Mouse (Mus musculus): ENCODE data around the gene Secisbp2. TPM values are rescaled to one million over a fixed set of nuclear protein-coding genes. Genes with fewer than 3 reads are reported as not detected.

Secisbp2 gene
- total RNA-seq (2021) = 10 to 100 TPM; 18.7 to 19.1 TPM
- long read RNA-seq, experiment 1, transcript Secisbp2-201 (17 exons, 3,328 nt) = major isoform, 27 of 36 reads
- long read RNA-seq, experiment 1, partial matches to known transcripts = 1 of 36 reads
- long read RNA-seq, experiment 1, other reads (novel, unspliced or antisense) = 8 of 36 reads
- long read RNA-seq, experiment 2, transcript Secisbp2-201 (17 exons, 3,328 nt) = major isoform, 14 of 26 reads
- long read RNA-seq, experiment 2, partial matches to known transcripts = 2 of 26 reads
- long read RNA-seq, experiment 2, other reads (novel, unspliced or antisense) = 10 of 26 reads

DNA sequence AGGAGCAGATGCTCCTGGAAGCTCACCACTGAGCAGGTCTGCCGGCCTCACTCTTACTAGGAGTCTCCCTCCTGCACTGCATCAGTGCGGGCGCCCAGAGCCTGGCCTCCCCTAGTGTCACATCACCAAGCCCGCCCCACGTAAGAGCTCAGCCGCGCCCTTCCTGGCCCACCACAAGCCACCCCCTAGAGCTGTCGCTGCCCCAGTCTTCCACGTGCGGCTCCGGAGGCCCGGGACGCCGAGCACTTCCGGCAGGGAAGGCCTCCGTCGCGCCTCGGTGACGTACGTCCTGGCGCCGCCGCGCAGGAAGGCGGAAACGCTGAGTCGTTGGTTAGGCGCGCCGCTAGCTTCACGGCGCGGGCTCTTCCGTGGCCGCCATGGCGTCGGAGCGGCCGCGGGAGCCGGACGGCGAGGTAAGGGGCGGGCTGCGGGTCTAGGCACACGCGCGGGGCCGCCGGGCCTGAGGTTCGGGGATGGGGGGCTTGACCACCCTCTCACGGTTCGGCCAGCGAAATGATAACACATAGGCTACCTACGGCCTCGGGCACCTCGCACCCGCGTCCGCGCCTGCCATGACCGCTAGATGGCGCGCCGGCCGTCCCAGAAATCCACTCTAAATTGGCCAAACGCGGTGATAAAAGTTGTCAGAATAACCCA is at the start of gene Secisbp2:
TSS of gene Secisbp2 (plus strand) at position 290 of the 657 bp plus-strand sequence.
- H3K27ac ChIP-seq = peak within 1 kb of the TSS; percentile 92
- TF ChIP-seq CTCF (IDR thresholded peaks at IDR 0.05) = peak; percentile 99
- DNase-seq (ENCODE audit: extremely low spot score in 1 of 2, low spot score in 2 of 2) = peak; percentile 97
- H3K4me3 ChIP-seq = peak within 1 kb of the TSS; percentile 98
- intact Hi-C loops (cut with DNase I) = loop anchor here (5.0 kb wide), 2 partner anchors 141 to 166 kb away; partner anchors contain the start of gene Sema4d

DNA sequence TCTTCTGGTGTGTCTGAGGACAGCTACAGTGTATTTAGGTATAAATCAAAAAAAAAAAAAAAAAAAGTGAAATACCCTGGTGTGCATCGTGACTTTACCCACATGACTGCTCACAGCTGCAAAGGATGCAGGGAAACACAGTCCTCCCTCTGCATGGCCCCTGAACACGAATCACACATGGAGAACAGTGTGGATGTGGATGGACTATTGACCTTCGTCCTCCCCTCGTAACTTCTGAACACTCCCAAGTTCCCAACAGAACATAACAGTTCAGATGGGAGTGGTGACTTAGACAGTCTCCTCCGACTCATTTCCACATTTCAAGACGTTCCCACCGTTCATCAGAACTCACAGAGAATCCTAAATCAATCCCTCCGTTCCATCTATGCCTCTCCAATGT is 48.7 kb upstream of the Secisbp2 start:
- Histone ChIP-seq H3K27ac (peak overlapping the region; percentile 74), H3K4me3 (peak overlapping the region; percentile 41)
- DNase-seq (ENCODE audit: extremely low spot score in 1 of 2, low spot score in 2 of 2) = no peak
- TF ChIP-seq CTCF (IDR thresholded peaks at IDR 0.05) = no peak; the same call in 1 of the 2 replicates
- intact Hi-C loops (cut with DNase I) = loop anchor here (1.0 kb wide), 1 partner anchor 37 kb away; no protein-coding TSS in a partner anchor

DNA sequence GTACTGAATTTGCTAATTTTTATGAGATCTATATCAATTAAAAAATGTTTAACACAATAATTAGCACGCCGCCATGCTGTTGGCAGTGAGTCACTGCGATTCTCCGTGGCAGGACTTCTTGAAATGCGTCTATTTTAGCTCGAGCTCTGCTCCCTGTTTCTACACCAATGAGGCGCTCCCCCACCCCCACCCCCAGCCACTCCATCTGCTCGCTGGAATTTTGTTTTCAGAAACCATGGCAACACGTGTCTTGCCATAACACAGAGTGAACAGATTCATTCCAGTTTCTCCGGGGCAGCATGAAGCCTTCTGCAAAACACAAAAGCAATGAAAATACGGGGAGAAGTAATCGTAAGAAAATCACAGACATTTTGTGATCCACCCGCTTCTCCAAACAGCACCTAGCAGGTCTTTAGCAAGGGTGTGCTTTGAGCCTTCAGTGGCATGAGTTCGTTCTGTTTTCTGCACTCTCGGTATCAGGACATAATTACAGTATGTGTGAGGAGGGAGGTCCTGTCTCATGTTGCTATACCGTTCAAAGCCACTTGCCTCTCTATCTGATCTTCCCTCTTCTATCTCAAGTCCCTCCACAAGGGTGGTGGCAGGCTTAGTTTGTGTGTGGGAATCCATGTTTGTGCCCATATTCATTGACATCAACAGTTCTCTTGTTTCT is 48.1 kb upstream of the Secisbp2 start:
- peak; percentile 45 to 54 for DNase-seq (ENCODE audit: extremely low spot score in 1 of 2, low spot score in 2 of 2)
- Histone ChIP-seq H3K4me3 (peak overlapping the region; percentile 41), H3K27ac (peak overlapping the region; percentile 79)
- intact Hi-C loops (cut with DNase I) = loop anchor here (1.0 kb wide), 1 partner anchor 38 kb away; no protein-coding TSS in a partner anchor
- TF ChIP-seq CTCF (IDR thresholded peaks at IDR 0.05) = no peak

DNA sequence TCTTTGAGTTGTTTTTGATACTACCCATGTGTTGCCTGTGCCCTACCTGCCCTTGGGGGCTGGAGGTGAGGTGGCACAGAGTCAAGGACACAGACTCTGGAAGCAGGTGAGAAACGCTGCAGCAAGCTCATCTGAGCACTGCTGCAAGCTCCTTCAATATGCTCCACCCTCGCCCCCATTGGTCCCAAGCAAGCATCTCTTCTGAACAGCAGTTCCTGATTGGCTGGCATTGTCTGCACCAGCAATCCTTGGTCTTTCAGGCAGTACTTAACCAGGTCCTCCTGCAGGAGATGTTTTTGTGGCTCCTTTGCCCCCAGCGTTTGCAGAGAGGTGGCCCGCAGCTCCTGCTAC is 47.6 kb upstream of the Secisbp2 start:
- no peak for TF ChIP-seq CTCF (IDR thresholded peaks at IDR 0.05)
- peak overlapping the region; percentile 79 for H3K27ac ChIP-seq
- peak; percentile 45 to 51 for DNase-seq (ENCODE audit: extremely low spot score in 1 of 2, low spot score in 2 of 2)
- intact Hi-C loops (cut with DNase I) = loop anchor here (1.0 kb wide), 1 partner anchor 39 kb away; no protein-coding TSS in a partner anchor
- peak overlapping the region; percentile 41 for H3K4me3 ChIP-seq

DNA sequence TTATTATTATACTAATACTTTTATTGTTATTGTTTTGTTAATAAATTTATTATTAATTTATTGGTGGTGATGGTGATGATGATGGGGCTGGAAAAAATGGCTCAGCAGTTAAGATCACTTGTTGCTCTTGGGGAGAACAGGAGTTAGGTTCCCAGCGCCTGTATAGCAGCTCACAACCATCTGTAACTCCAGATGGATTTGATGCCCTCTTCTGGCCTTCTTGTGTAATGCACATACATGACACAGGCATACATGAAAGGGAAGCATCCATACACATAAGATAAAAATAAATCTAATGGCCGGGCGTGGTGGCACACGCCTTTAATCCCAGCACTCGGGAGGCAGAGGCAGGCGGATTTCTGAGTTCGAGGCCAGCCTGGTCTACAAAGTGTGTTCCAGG is 42.3 kb upstream of the Secisbp2 start:
- peak; percentile 28 for TF ChIP-seq CTCF (IDR thresholded peaks at IDR 0.05)
- intact Hi-C loops (cut with DNase I) = no loop called here
- Histone ChIP-seq H3K27ac (no peak overlapping the region), H3K4me3 (no peak overlapping the region)
- no peak for DNase-seq (ENCODE audit: extremely low spot score in 1 of 2, low spot score in 2 of 2)

DNA sequence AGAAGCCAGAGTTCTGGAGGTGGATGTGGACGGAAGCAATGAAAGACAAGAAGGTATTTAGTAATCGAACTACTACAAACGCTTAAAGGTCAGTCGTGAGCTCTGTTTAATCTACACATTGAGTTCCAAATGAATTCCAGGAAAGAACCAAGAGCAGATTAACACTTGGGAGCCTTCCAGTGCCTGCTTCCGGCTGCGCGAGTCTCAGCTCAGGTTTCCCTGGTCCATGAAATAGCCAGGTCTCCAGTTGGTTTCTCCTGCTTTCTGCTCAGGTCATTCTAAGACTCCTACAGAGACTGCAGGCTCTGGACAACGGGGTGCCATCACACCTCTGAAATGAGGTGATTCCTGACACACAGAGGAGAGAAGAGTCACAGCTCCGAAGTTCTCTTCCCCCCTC is 40.4 kb upstream of the Secisbp2 start:
- no peak overlapping the region for H3K27ac ChIP-seq
- no peak for DNase-seq (ENCODE audit: extremely low spot score in 1 of 2, low spot score in 2 of 2)

DNA sequence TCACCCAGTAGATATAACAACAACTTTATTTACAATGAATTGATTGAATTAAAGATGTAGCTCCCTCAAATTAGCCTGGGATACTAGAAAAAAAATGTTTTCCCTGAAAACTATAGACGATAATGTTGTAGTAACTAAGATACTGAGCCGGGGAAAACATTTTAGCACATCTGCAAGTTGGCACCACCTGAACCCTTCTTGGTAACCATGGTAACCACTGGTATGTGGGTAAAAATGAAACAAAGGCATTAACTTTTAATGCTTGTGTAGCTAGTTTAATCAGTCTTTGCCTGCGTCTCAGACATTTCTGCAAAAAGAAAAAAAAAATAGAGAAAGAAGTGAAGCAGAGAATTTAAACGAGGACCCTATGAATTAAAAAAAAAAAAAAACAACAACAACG is 40.0 kb upstream of the Secisbp2 start:
- no peak overlapping the region for H3K27ac ChIP-seq
- intact Hi-C loops (cut with DNase I) = loop anchor here (10.0 kb wide), 1 partner anchor 417 kb away; no protein-coding TSS in a partner anchor
- no peak overlapping the region for H3K4me3 ChIP-seq
- TF ChIP-seq CTCF (IDR thresholded peaks at IDR 0.05) = no peak
- no peak for DNase-seq (ENCODE audit: extremely low spot score in 1 of 2, low spot score in 2 of 2)

More for the DNA sequence above, 40.4 kb upstream of the Secisbp2 start:
- intact Hi-C loops (cut with DNase I) = loop anchor here (10.0 kb wide), 1 partner anchor 416 kb away; no protein-coding TSS in a partner anchor
- H3K4me3 ChIP-seq = no peak overlapping the region
- no peak for TF ChIP-seq CTCF (IDR thresholded peaks at IDR 0.05)

DNA sequence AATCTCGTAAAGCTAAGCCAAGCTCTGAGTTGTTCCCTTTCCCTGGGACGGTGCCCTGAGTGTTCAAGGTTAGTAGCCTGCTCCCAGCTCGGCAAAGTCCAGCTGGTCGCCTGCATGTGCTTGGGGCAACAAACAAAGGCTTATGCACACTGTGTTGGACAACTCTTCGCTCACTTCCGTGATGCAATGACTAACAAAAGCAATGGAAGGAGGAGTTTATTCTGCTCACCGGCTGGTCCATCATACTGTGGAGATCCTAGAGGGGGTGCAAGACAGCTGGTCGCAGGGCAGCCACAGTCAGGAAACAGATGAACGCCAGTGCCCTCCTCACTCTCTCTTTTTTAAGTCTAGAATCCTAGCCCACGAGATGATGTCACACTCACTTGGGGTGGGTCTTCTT is 35.7 kb upstream of the Secisbp2 start:
- TF ChIP-seq CTCF (IDR thresholded peaks at IDR 0.05) = no peak
- Histone ChIP-seq H3K4me3 (no peak overlapping the region), H3K27ac (no peak overlapping the region; the same call in 1 of the 2 replicates)
- intact Hi-C loops (cut with DNase I) = loop anchor here (2.0 to 10.0 kb wide), 5 partner anchors 47 to 669 kb away; partner anchors contain the start of gene Shc3
- no peak for DNase-seq (ENCODE audit: extremely low spot score in 1 of 2, low spot score in 2 of 2)

DNA sequence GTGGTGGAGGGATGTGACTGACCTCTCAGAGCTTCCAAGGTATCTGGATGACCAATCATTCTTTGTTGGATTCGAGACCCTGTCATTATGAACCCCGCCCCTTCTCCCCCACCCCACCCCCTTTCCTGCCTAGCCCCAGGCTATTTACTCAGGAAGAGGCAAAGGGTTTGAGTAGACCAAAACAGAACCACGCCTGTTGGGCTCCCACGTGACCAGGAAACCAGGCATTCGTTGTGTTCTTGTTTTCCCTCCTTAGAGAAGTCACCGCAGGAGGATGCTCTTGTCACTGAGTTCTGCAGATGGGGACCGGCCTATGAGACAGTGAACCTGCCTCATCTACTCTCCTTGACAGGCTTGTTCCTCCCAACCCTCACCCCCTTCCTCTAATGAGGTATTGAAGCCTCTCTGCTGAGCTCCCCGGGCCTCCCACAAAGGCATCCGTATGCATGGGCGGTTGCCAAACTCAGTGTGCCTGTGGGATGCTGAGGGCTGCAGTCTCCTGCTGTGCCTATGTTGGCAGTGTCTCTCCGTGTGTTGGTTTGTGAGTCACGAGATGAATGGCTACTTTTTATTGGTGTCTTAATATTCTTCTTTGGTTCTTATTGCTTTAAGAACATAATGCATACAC is 35.0 kb upstream of the Secisbp2 start:
- no peak; the same call in 1 of the 2 replicates for TF ChIP-seq CTCF (IDR thresholded peaks at IDR 0.05)
- DNase-seq (ENCODE audit: extremely low spot score in 1 of 2, low spot score in 2 of 2) = peak; percentile 73 to 84
- no peak overlapping the region for H3K4me3 ChIP-seq
- no peak overlapping the region; the same call in 1 of the 2 replicates for H3K27ac ChIP-seq
- intact Hi-C loops (cut with DNase I) = loop anchor here (2.0 to 10.0 kb wide), 5 partner anchors 48 to 669 kb away; partner anchors contain the start of gene Shc3

DNA sequence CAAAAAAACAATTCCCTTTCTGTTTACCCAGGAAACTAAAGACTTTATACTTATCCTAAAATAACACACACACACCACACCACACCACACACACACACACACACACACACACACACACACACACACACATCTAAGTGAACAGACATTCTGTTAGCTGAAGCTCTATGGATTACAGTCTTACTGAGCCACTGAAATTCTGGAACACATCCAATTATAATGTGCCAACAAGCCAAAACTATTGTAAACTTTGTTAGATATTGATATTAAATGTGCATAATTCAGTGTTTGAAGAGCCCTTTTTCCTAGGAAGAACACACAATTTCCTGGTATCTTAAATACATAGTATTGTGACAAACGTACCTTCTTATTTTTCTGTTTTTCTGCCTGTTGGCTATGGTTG is 34.2 kb upstream of the Secisbp2 start:
- Histone ChIP-seq H3K27ac (no peak overlapping the region), H3K4me3 (no peak overlapping the region)
- no peak for DNase-seq (ENCODE audit: extremely low spot score in 1 of 2, low spot score in 2 of 2)
- TF ChIP-seq CTCF (IDR thresholded peaks at IDR 0.05) = no peak
- intact Hi-C loops (cut with DNase I) = loop anchor here (2.0 to 10.0 kb wide), 5 partner anchors 49 to 670 kb away; partner anchors contain the start of gene Shc3

DNA sequence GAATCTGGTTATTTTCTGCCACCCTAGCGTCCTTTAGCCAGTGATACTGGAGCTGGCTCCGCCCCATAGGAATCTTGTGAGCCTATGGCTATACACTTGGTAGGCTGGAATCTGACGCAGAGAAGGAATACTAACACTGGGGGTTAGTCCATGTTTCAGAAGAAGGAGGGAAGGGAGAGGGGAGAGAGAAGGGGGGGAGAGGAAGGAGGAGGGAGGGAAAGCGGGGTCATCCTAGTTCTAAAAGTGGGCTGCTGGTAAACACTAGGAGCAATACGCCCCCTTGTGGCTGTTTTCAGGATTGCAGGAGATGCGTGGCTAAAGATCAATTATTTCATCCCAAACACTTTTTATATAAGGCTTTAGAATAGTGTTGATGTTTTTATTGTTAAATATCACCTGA is 33.6 kb upstream of the Secisbp2 start:
- peak; percentile 91 for TF ChIP-seq CTCF (IDR thresholded peaks at IDR 0.05)
- no peak overlapping the region for H3K27ac ChIP-seq
- DNase-seq (ENCODE audit: extremely low spot score in 1 of 2, low spot score in 2 of 2) = peak; percentile 57 to 77
- intact Hi-C loops (cut with DNase I) = loop anchor here (2.0 to 10.0 kb wide), 5 partner anchors 49 to 671 kb away; partner anchors contain the start of gene Shc3
- no peak overlapping the region for H3K4me3 ChIP-seq

Data from left cerebral cortex, adult 2 months (tissue).